Mouse (Mus musculus) liver, embryonic 15.5 days (tissue): ENCODE data around the gene Nlrp4c. TPM values are rescaled to one million over a fixed set of nuclear protein-coding genes. Genes with fewer than 3 reads are reported as not detected.
"Not testable (repeated sequence)": the region's sequence is repeated elsewhere in the genome, so short reads cannot be mapped to it uniquely, and the experiment has no call there.

Experiments
- ATAC-seq: fragments of 200-750 bp; cut with Nextera tagmentation; 2 replicates; pipeline ENCODE4 v1.8.0; 2017; ENCODE audit warnings: moderate number of reproducible peaks, mild to moderate bottlenecking, moderate library complexity; ENCODE audit not compliant: insufficient read depth
- H3K27ac ChIP-seq: fragments of 300-500 bp; sonication (generic); replicated peaks from 2 replicates; pipeline ENCODE4 v1.5.1; 2015; ENCODE audit warnings: mild to moderate bottlenecking, inconsistent platforms
- H3K27me3 ChIP-seq: fragments of 300-500 bp; sonication (generic); 2 replicates; pipeline ENCODE4 v1.6.1; 2015; ENCODE audit warnings: mild to moderate bottlenecking, inconsistent platforms
- H3K36me3 ChIP-seq: fragments of 300-500 bp; sonication (generic); replicated peaks from 2 replicates; pipeline ENCODE4 v1.6.1; 2015; ENCODE audit warnings: moderate library complexity, mild to moderate bottlenecking, inconsistent platforms
- H3K4me1 ChIP-seq: fragments of 300-500 bp; sonication (generic); replicated peaks from 2 replicates; pipeline ENCODE4 v1.6.1; 2015; ENCODE audit warnings: inconsistent platforms
- H3K4me2 ChIP-seq: fragments of 300-500 bp; sonication (generic); 2 replicates; pipeline ENCODE4 v1.6.1; 2015; ENCODE audit warnings: moderate library complexity, mild to moderate bottlenecking, inconsistent platforms
- H3K4me3 ChIP-seq: fragments of 300-500 bp; sonication (generic); replicated peaks from 2 replicates; pipeline ENCODE4 v1.5.1; 2015; ENCODE audit warnings: mild to moderate bottlenecking, inconsistent platforms
- H3K9ac ChIP-seq: fragments of 300-500 bp; sonication (generic); 2 replicates; pipeline ENCODE4 v1.6.1; 2015; ENCODE audit warnings: moderate library complexity, mild to moderate bottlenecking, inconsistent platforms
- H3K9me3 ChIP-seq: fragments of 300-500 bp; sonication (generic); replicated peaks from 2 replicates; pipeline ENCODE4 v1.6.1; 2016; ENCODE audit warnings: inconsistent platforms
- WGBS: fragments of 180-500 bp; shearing (Covaris S2); methylation state at CpG from one replicate; pipeline ENCODE4 v1.1.7; 2015; ENCODE audit warnings: mixed read lengths; ENCODE audit not compliant: insufficient replicate concordance; 5-methylcytosine and 5-hydroxymethylcytosine counted together
- polyA plus RNA-seq: library from polyadenylated mRNA; unstranded; fragments of >200 nt; fragmentation: Nextera tagmentation; extraction: Ambion mirVana; gene quantifications from 2 replicates; pipeline ENCODE4 v1.2.1, GENCODE M21; 2015

Gene Nlrp4c
- not detected in 2 replicates for polyA plus RNA-seq

DNA sequence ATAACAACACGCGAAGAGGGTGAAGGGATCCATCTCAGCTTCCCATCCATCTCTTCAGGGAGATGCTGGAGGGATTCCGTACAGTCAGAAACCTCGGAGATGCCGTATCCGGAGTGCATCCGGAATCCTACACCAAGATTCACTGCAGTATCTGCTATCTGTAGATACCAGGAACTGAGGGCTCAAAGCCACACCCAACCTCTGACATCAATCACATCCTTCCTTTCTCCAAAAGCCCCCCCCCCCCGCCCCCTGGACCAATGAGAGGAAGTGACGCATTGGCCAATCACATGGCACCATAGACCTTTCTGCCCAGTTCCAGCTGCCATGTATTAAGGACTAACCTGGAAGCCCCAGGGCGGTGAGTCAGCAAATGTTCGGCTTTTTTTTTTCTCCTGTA, at the start of gene Nlrp4c:
Gene Nlrp4c, plus strand, starts transcription at position 301 of the 400 bp plus-strand sequence.
- ATAC-seq = no peak
- WGBS = 82% methylated on average over 11 of the region's 11 CpGs
- H3K36me3 ChIP-seq = no peaks in the 10 kb centered on the region

DNA sequence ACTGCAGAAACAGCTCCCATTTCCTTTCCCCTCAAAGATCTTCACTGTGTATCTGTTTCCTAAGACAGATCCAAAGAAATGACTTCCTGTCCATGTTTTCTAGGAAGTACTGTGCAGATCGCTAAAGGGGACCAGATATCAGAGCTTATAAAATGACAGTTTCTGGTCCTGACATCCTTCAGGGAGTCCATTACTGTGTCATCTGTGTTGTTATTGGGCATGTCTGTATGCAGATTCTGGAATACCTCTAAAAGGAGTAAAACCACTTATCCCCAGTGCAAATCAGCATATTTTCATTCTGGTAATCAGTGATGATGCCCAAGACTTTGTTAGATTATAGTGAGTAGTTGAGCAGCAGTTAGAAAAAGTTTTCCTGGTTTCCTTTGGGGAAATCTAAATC, 34.1 kb upstream of the Nlrp4c start, which contains the start of gene Vmn1r65:
Gene Vmn1r65, minus strand, starts transcription at position 101 of the 400 bp plus-strand sequence.
- H3K27ac ChIP-seq = no peak within 1 kb of the TSS
- H3K4me3 ChIP-seq = no peak within 1 kb of the TSS
- H3K4me1 ChIP-seq = no peaks in the 10 kb centered on the region
- 71% methylated on average over 1 of the region's 1 CpGs for WGBS
- 0 out of 2 replicates have a peak, but pooled peaks cover 5% of the 10 kb centered on the region for H3K9me3 ChIP-seq
- H3K4me2 ChIP-seq = no peak within 1 kb of the TSS
- H3K27me3 ChIP-seq = no peaks in the 10 kb centered on the region
- H3K36me3 ChIP-seq = no peaks in the 10 kb centered on the region
- H3K9ac ChIP-seq = no peak within 1 kb of the TSS
- no peak for ATAC-seq

More for the DNA sequence above, at the start of gene Nlrp4c:
- no peak within 1 kb of the TSS for H3K4me2 ChIP-seq
- no peak within 1 kb of the TSS for H3K9ac ChIP-seq
- no peak within 1 kb of the TSS for H3K27ac ChIP-seq
- H3K27me3 ChIP-seq = no peaks in the 10 kb centered on the region
- no peaks in the 10 kb centered on the region for H3K4me1 ChIP-seq
- H3K9me3 ChIP-seq = no peaks in the 10 kb centered on the region
- no peak within 1 kb of the TSS for H3K4me3 ChIP-seq

DNA sequence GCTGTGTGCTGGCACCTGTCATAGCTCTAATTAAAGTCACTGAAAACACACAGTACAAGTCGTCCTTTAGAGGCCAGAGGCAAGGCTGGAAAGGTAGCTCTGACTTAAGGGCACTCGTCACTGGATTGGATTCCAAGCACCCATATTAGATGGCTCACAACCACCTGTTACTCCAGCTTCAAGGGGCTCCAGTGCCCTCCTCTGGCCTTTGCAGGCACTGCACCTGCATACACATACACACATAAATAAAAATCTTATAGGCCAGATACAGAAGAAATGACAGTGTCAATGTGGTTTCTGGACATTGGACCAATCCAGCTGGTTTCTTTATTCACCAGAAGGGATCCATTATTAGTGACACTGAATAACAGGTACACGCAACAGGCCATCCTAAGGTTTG, 74.5 kb downstream of the Nlrp4c start:
- Histone ChIP-seq H3K27ac (no peak overlapping the region), H3K36me3 (no peaks in the 10 kb centered on the region), H3K27me3 (no peaks in the 10 kb centered on the region), H3K9ac (no peak overlapping the region), H3K9me3 (no peaks in the 10 kb centered on the region), H3K4me2 (no peak overlapping the region), H3K4me3 (no peak overlapping the region), H3K4me1 (no peaks in the 10 kb centered on the region)
- ATAC-seq = no peak
- WGBS = 58% methylated on average over 3 of the region's 3 CpGs

DNA sequence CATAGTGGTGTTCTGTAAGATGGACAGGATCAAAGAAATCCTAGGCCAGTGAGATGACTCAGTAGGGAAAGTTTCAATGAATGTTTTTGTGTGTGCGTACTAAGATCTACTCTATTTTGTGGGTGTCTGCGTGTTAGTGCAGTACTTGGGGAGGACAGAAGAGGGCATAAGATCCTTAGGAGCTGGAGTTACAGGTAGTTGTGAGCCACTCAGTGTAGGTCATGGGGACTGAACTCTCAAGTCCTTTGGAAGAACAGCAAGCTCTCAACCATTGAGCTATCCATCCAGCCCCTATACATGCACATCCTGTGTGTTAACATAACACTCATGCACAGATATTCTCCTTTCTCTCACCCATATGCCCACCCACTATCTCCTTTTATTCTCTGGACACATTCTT, 75.1 kb downstream of the Nlrp4c start:
- not testable (repeated sequence) for H3K36me3 ChIP-seq, H3K4me2 ChIP-seq
- WGBS = 75% methylated on average over 2 of the region's 2 CpGs

DNA sequence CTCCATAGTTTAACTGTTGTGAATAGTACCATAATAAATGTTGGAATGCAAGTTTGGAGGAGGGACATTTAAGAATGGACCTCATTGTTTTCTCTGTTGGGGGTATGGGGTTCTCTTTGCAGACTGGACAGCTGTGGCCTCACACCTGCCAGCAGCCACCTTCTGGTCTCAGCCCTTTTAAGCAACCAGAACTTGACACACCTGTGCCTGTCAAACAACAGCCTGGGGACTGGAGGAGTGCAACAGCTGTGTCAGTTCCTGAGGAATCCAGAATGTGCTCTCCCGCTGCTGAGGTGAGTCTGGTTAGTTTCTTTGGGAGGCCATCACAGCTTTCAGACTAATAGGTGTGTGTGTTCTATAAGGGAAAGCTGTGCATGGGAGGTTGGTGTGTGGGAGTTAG, 76.2 kb downstream of the Nlrp4c start:
- H3K36me3 ChIP-seq, ATAC-seq, H3K9ac ChIP-seq, H3K4me2 ChIP-seq, H3K27me3 ChIP-seq, H3K4me1 ChIP-seq, H3K9me3 ChIP-seq, H3K4me3 ChIP-seq, H3K27ac ChIP-seq: not testable (repeated sequence)
- WGBS = 46% methylated on average over 1 of the region's 1 CpGs

More for the DNA sequence above, 75.1 kb downstream of the Nlrp4c start:
- H3K27ac ChIP-seq, H3K9me3 ChIP-seq, H3K27me3 ChIP-seq, ATAC-seq, H3K9ac ChIP-seq, H3K4me1 ChIP-seq, H3K4me3 ChIP-seq: not testable (repeated sequence)

DNA sequence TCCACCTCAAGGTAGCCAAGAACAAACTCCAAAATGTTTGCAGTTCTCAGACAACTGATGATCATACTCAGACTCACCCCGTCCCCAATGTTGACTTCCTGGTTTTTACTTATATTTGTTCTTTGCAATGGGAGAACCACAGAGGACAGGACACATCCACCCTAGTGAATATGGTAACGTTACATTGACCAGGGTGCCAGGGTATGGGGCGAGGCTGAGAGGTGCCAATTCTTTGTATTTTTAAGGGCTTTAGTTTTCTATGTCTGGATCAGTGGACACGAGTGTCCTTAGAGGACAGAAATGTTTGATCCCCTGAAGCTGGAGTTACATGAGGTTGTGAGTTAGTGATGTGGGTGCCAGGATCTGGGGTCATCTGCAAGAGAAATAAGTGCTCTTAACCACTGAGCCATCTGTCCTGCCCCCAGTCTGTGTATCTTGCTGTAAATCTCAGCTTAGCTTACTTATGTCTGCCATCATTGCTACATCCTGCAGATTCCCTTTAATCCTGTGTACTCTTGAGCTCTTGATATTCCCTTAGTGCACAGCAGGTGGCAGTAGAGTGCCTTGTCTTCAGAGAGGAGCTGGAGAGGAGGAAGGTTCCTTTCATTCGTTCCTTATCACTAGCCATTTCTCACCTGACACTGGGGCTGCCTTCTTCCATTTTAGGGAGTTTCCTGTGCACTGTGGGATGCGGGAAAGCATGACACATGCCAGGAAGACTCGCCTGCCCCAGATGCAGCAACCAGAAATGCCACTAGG, 81.9 kb downstream of the Nlrp4c start:
- Histone ChIP-seq H3K27me3 (no peaks in the 10 kb centered on the region), H3K4me3 (no peak overlapping the region), H3K36me3 (0 out of 2 replicates have a peak, but pooled peaks cover 6% of the 10 kb centered on the region), H3K9ac (no peak overlapping the region), H3K9me3 (no peaks in the 10 kb centered on the region), H3K4me1 (peaks cover 10% of the 10 kb centered on the region; the same call in 1 of the 2 replicates), H3K4me2 (no peak overlapping the region), H3K27ac (no peak overlapping the region)
- WGBS = 21% methylated on average over 7 of the region's 7 CpGs
- ATAC-seq = peak; percentile 45; the same call in 1 of the 2 replicates

DNA sequence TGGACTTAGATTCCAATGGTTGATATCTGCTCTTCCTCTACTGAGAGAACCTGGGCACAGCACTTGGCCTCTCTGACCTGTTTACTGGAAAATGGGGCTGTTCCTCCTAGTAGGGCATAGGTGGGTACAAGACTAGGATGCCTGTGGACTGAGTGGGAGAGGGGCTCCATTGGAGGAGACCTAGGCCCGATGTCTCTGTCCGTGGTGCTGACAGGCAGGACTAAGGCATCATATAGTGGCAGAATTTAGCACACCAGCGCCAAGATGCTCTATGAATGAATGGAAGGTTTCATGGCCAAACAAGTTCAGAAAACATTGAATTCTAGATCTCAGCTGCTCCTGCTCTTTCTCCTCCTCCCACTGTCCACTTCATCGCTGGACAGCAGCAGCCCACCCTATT, 85.4 kb downstream of the Nlrp4c start:
- no peak overlapping the region for H3K27ac ChIP-seq
- H3K36me3 ChIP-seq = peaks cover 29% of the 10 kb centered on the region
- H3K4me3 ChIP-seq = no peak overlapping the region
- H3K27me3 ChIP-seq = no peaks in the 10 kb centered on the region
- ATAC-seq = no peak
- H3K9ac ChIP-seq = no peak overlapping the region
- 32% methylated on average over 4 of the region's 4 CpGs for WGBS
- H3K9me3 ChIP-seq = no peaks in the 10 kb centered on the region
- H3K4me1 ChIP-seq = peaks cover 10% of the 10 kb centered on the region; the same call in 1 of the 2 replicates
- H3K4me2 ChIP-seq = no peak overlapping the region

DNA sequence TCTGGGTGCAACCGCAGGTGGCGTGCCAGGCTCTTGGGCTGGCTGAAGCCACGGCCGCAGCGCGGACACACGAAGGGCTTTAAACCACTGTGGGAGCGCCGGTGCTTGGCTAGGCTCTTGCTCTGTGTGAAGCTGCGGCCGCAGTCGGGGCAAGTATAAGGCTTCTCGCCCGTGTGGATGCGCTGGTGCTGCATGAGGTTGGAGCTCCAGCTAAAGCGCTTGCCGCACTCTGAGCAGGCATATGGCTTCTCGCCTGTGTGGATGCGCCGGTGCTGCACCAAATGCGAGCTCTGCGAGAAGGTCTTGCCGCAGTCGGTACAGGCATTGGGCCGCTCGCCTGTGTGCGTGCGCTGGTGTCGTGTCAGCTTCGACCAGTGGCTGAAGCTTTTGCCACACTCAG, 87.7 kb downstream of the Nlrp4c start:
- no peak overlapping the region for H3K4me2 ChIP-seq
- 0 out of 2 replicates have a peak, but pooled peaks cover 3% of the 10 kb centered on the region for H3K4me1 ChIP-seq
- no peaks in the 10 kb centered on the region for H3K9me3 ChIP-seq
- no peaks in the 10 kb centered on the region for H3K27me3 ChIP-seq
- WGBS = 87% methylated on average over 30 of the region's 30 CpGs
- no peak overlapping the region for H3K27ac ChIP-seq
- H3K9ac ChIP-seq = no peak overlapping the region
- peaks cover 36% of the 10 kb centered on the region for H3K36me3 ChIP-seq
- no peak for ATAC-seq
- no peak overlapping the region for H3K4me3 ChIP-seq

DNA sequence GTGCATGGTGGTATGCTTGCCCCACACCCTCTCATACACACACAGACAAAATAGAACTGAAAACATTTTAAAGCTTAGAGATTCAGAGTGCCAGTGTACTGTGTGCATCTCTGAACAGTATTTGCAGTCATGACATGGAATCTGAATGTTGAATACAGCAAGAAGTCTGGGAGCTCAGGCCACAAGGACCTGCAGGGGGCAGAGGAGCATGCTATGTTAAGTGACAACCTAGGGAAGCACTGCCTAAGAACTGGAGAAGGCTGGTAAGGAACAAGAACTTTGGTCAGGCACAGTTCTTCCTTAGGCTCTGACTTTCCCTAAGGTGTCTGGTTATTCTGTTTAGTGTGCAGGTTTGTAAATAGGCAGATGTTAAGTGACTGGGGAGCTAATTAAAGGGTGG, 91.5 kb downstream of the Nlrp4c start:
- no peaks in the 10 kb centered on the region for H3K27me3 ChIP-seq
- no peaks in the 10 kb centered on the region for H3K4me1 ChIP-seq
- no peak overlapping the region for H3K27ac ChIP-seq
- peaks cover 41% of the 10 kb centered on the region for H3K36me3 ChIP-seq
- H3K4me2 ChIP-seq = no peak overlapping the region
- no peak overlapping the region for H3K9ac ChIP-seq
- no peak for ATAC-seq
- no peaks in the 10 kb centered on the region for H3K9me3 ChIP-seq
- H3K4me3 ChIP-seq = no peak overlapping the region

DNA sequence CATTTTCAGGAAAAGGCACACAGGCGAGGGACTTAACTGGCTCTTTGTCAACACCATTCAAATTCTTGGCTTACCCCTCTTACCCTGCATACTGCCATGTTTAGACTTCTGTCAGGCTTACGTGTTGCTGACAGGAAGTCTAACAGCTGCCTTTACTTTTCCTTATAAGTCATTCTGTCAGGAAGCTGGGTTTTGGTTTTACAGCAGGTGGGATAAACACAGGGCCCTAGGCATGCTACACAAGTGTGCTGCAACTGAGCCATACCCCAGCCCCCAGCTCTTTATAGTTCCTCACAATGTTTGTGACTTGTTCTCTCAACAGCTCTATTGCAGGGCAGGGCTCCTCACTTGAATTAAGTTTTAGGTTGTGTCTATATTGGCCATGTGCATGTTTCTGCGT, 94.3 kb downstream of the Nlrp4c start:
- no peaks in the 10 kb centered on the region for H3K9me3 ChIP-seq
- no peak overlapping the region for H3K4me2 ChIP-seq
- H3K27me3 ChIP-seq = no peaks in the 10 kb centered on the region
- 62% methylated on average over 3 of the region's 3 CpGs for WGBS
- peaks cover 15% of the 10 kb centered on the region for H3K36me3 ChIP-seq
- H3K4me3 ChIP-seq = no peak overlapping the region
- no peak overlapping the region for H3K9ac ChIP-seq
- H3K4me1 ChIP-seq = peaks cover 6% of the 10 kb centered on the region
- no peak overlapping the region for H3K27ac ChIP-seq
- no peak for ATAC-seq

DNA sequence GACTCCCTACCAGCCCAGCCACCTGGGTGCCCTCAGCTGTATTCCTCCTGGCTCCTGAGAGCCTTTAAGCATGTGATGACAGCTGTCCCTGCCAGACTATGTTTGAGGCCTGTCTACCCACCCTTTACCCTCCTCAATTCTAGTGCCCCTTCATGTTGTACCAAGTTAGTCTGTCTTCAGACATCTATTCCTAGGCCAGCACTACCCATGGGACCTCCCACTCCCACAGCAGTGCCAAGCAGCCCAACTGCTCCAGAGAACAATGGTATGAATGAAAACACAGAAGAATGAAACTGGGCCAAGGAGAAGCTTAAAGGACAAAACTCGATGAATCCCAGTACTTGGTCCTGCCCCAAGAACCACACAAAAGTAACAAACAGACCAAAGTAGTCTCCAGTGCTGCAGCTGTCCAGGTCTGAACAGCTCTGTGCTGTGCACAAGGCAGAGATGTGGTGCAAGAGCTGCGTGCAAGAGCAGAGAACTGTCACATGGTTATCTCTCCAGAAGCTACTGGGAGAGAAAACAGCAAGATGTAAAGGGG, 99.1 kb downstream of the Nlrp4c start:
- Histone ChIP-seq H3K9me3 (no peaks in the 10 kb centered on the region), H3K9ac (no peak overlapping the region), H3K4me3 (no peak overlapping the region), H3K27me3 (no peaks in the 10 kb centered on the region), H3K27ac (no peak overlapping the region), H3K4me2 (no peak overlapping the region), H3K4me1 (peaks cover 54% of the 10 kb centered on the region), H3K36me3 (peaks cover 8% of the 10 kb centered on the region)
- 36% methylated on average over 2 of the region's 2 CpGs for whole genome bisulfite sequencing
- ATAC-seq = peak; percentile 43; the same call in 1 of the 2 replicates
